Mouse (Mus musculus) lung, postnatal 0 days (tissue): ENCODE results near the gene Fblim1.
"Not testable (repeated sequence)": the region's sequence is repeated elsewhere in the genome, so short reads cannot be mapped to it uniquely, and the experiment has no call there.

ENCODE experiments used
- CTCF ChIP-seq: IDR thresholded peaks from 2 replicates; pipeline ENCODE4 v1.5.1; 2016; ENCODE audit warnings: antibody characterized with exemption, mild to moderate bottlenecking
- EP300 ChIP-seq: IDR thresholded peaks from 2 replicates; pipeline ENCODE4 v1.6.1; 2016; ENCODE audit warnings: antibody characterized with exemption, mild to moderate bottlenecking, control low read depth

DNA sequence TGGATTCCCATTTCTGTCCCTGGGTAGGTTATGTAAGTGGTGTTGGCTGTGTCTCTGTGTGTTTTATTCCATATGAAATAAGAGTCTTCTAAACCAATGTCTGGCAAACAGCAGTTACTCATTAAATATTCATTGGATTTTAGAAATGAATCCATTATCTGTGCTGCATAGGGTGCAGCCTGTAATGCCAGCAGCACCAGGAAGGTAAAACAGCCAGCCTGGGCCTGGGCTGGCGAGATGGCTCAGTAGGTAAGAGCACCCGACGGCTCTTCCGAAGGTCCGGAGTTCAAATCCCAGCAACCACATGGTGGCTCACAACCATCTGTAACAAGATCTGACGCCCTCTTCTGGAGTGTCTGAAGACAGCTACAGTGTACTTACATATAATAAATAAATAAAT lies 49.7 kb downstream of the Fblim1 start:
- TF ChIP-seq CTCF, EP300: not testable (repeated sequence)
